Mouse (Mus musculus) kidney, adult 9 months (tissue): Measurements from ENCODE around the gene Trub1.

Experiments used
- DNase-seq: peaks from one replicate; pipeline ENCODE4 v3.0.0; 2022

Gene Trub1

GRCm38 (mm10) chr19:57498884-57499410 is 46.2 kb downstream of the Trub1 start:
- DNase-seq: no peak

GRCm38 (mm10) chr19:57500254-57500653 is 47.5 kb downstream of the Trub1 start:
- no peak for DNase-seq

GRCm38 (mm10) chr19:57503144-57503543 is 50.4 kb downstream of the Trub1 start:
- no peak for DNase-seq

GRCm38 (mm10) chr19:57505048-57505932 is 52.6 kb downstream of the Trub1 start:
- DNase-seq: no peak

- DNase-seq: no peak
These were observed 53.9 kb downstream of the Trub1 start for GRCm38 (mm10) chr19:57506591-57506990.

- DNase-seq: no peak
These were observed 55.6 kb downstream of the Trub1 start for GRCm38 (mm10) chr19:57508261-57508788.

GRCm38 (mm10) chr19:57509758-57510319 is 57.1 kb downstream of the Trub1 start:
- DNase-seq: peak; percentile 51

GRCm38 (mm10) chr19:57510836-57511235 is 58.1 kb downstream of the Trub1 start:
- no peak for DNase-seq

- DNase-seq: no peak
These were observed 60.4 kb downstream of the Trub1 start for GRCm38 (mm10) chr19:57513123-57513522.

- DNase-seq: no peak
These were observed 69.0 kb downstream of the Trub1 start for GRCm38 (mm10) chr19:57521721-57522120.

GRCm38 (mm10) chr19:57523363-57523762 is 70.7 kb downstream of the Trub1 start:
- DNase-seq: no peak

GRCm38 (mm10) chr19:57525693-57526092 is 73.0 kb downstream of the Trub1 start:
- DNase-seq: no peak

- no peak for DNase-seq
These were observed 77.5 kb downstream of the Trub1 start for GRCm38 (mm10) chr19:57530212-57530611.

- no peak for DNase-seq
These were observed 81.5 kb downstream of the Trub1 start for GRCm38 (mm10) chr19:57534262-57534661.

- DNase-seq: no peak
These were observed 83.8 kb downstream of the Trub1 start for GRCm38 (mm10) chr19:57536512-57536911.

GRCm38 (mm10) chr19:57537510-57538182 is 84.9 kb downstream of the Trub1 start:
- peak; percentile 91 for DNase-seq

GRCm38 (mm10) chr19:57540118-57540517 is 87.4 kb downstream of the Trub1 start:
- DNase-seq: peak; percentile 61
